Mouse (Mus musculus) hindbrain, embryonic 15.5 days (tissue): Measurements from ENCODE around the gene Fkbp5. TPM values are rescaled to one million over a fixed set of nuclear protein-coding genes. Genes with fewer than 3 reads are reported as not detected.
A peak's percentile ranks its signal among the peaks of the same experiment; 100 is the strongest.

ENCODE experiments used
- ATAC-seq: fragments of 200-750 bp; cut with Nextera tagmentation; 2 replicates; pipeline ENCODE4 v1.8.0; 2017; ENCODE audit warnings: low read depth, moderate number of reproducible peaks, moderate TSS enrichment; ENCODE audit not compliant: low FRiP score
- H3K27ac ChIP-seq: fragments of 300-500 bp; sonication (generic); replicated peaks from 2 replicates; pipeline ENCODE4 v1.5.1; 2015; ENCODE audit warnings: mild to moderate bottlenecking, inconsistent platforms
- H3K27me3 ChIP-seq: fragments of 300-500 bp; sonication (generic); 2 replicates; pipeline ENCODE4 v1.6.1; 2015; ENCODE audit warnings: control low read depth, inconsistent platforms
- H3K36me3 ChIP-seq: fragments of 300-500 bp; sonication (generic); 2 replicates; pipeline ENCODE4 v1.6.1; 2015; ENCODE audit warnings: control low read depth, inconsistent platforms
- H3K4me1 ChIP-seq: fragments of 300-500 bp; sonication (generic); replicated peaks from 2 replicates; pipeline ENCODE4 v1.6.1; 2015; ENCODE audit warnings: control low read depth, inconsistent platforms
- H3K4me2 ChIP-seq: fragments of 300-500 bp; sonication (generic); 2 replicates; pipeline ENCODE4 v1.6.1; 2015; ENCODE audit warnings: moderate library complexity, mild to moderate bottlenecking, inconsistent platforms
- H3K4me3 ChIP-seq: fragments of 300-500 bp; sonication (generic); 2 replicates; pipeline ENCODE4 v1.5.1; 2015; ENCODE audit warnings: mild to moderate bottlenecking, inconsistent platforms
- H3K9ac ChIP-seq: fragments of 300-500 bp; sonication (generic); 2 replicates; pipeline ENCODE4 v1.6.1; 2015; ENCODE audit warnings: inconsistent platforms
- H3K9me3 ChIP-seq: fragments of 300-500 bp; sonication (generic); 2 replicates; pipeline ENCODE4 v1.6.1; 2016; ENCODE audit warnings: control low read depth, inconsistent platforms
- WGBS: fragments of 180-500 bp; shearing (Covaris S2); methylation state at CpG from one replicate; pipeline ENCODE4 v1.1.7; 2015; 5-methylcytosine and 5-hydroxymethylcytosine counted together
- microRNA-seq: library from miRNA; unstranded; fragments of <30 nt; microRNA quantifications from one replicate; pipeline ENCODE4, GENCODE M21; 2016
- polyA plus RNA-seq: library from polyadenylated mRNA; unstranded; fragments of >200 nt; fragmentation: Nextera tagmentation; extraction: Ambion mirVana; gene quantifications from 2 replicates; pipeline ENCODE4 v1.2.1, GENCODE M21; 2015

The Fkbp5 gene
- polyA plus RNA-seq, 1 experiment from 2014 or later, result 31.5 TPM

DNA sequence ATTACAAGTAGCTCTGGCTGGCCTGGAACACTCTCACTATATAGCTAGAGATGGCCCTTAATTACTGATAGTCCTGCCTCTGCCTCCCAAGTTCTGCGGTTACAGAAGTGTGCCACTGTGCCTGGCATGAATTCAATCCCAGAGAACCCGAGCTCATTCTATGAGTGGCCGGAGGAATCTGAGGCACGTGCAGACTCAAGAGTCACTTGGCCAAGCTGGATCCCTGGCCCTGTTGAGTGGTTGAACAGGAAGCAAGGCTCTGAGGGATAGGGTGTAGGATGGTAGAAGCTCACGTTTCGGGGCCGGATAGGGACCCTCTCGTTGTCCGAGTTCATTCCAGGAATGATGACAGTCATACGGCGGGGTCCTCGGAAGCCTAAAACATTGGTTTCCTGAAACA is 161.5 kb downstream of the Fkbp5 start:
- no peaks in the 10 kb centered on the region for H3K36me3 ChIP-seq
- H3K4me2 ChIP-seq, result no peak overlapping the region
- H3K27me3 ChIP-seq, result peaks cover 34% of the 10 kb centered on the region
- peaks cover 10% of the 10 kb centered on the region for H3K4me1 ChIP-seq
- ATAC-seq, result no peak
- no peak overlapping the region for H3K4me3 ChIP-seq
- H3K9me3 ChIP-seq, result no peaks in the 10 kb centered on the region
- no peak overlapping the region for H3K9ac ChIP-seq
- H3K27ac ChIP-seq, result no peak overlapping the region
- WGBS, result 88% methylated on average over 12 of the region's 12 CpGs

DNA sequence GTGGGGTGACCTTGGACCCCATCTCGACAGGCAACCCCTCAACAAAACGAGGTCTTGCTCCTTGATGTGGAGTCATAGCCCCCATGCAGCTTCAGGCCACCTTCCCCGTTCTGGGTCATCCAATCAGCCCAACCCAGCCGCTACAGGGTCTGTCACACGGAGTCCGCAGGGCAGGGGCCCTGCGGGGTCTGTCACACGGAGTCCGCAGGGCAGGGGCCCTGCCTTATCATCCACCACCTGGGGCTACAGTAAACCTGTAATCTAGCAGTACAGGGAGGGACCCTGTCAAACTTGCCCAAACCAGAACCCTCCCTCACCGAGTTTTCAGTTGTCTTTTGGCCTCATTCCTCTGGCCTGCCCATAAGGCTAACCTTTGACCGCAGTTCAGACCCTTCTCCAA is 165.3 kb downstream of the Fkbp5 start:
- WGBS, result 11% methylated on average over 11 of the region's 11 CpGs
- Histone ChIP-seq H3K4me3 (no peak overlapping the region), H3K4me2 (0 out of 2 replicates have a peak overlapping the region, but pooled peaks have one; percentile 98)

DNA sequence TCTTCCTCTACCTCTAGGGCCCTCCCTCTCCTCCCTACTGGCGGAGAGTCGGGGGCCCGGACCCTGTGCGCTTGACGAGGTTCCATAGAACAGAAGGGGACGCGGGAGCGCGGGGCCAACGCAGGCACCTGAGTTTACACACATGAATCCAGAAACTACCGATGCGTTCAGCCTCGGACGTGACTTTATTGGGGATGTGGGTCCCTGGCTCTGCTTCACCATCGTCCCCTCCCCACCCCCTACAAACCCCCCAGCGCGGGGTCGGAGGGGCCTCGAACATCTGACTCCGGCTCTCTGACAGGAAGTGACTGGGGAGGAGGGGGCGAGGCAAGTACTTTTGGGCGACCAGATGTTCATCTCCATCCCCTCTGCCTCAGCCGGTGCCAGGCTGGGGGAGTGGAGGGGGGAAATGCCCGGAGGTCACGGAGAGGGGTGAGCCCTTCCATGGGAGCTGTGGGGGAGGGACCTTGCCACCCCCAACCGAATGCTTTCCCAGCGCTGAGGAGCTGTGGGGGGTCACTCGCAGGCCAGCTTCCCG is 165.9 kb downstream of the Fkbp5 start:
- Histone ChIP-seq H3K36me3 (no peaks in the 10 kb centered on the region), H3K9me3 (no peaks in the 10 kb centered on the region), H3K27ac (0 out of 2 replicates have a peak overlapping the region, but pooled peaks have one; percentile 61), H3K4me3 (peak overlapping the region; percentile 50), H3K27me3 (peaks cover 13% of the 10 kb centered on the region), H3K4me2 (peak overlapping the region; percentile 98), H3K4me1 (peaks cover 26% of the 10 kb centered on the region), H3K9ac (peak overlapping the region; percentile 48)
- ATAC-seq, result no peak; the same call in 1 of the 2 replicates
- 2% methylated on average over 29 of the region's 29 CpGs for WGBS

More for the DNA sequence above, 165.3 kb downstream of the Fkbp5 start:
- Histone ChIP-seq H3K27ac (no peak overlapping the region), H3K9me3 (no peaks in the 10 kb centered on the region), H3K4me1 (peaks cover 26% of the 10 kb centered on the region), H3K9ac (no peak overlapping the region), H3K36me3 (no peaks in the 10 kb centered on the region), H3K27me3 (peaks cover 12% of the 10 kb centered on the region)
- ATAC-seq, result no peak

DNA sequence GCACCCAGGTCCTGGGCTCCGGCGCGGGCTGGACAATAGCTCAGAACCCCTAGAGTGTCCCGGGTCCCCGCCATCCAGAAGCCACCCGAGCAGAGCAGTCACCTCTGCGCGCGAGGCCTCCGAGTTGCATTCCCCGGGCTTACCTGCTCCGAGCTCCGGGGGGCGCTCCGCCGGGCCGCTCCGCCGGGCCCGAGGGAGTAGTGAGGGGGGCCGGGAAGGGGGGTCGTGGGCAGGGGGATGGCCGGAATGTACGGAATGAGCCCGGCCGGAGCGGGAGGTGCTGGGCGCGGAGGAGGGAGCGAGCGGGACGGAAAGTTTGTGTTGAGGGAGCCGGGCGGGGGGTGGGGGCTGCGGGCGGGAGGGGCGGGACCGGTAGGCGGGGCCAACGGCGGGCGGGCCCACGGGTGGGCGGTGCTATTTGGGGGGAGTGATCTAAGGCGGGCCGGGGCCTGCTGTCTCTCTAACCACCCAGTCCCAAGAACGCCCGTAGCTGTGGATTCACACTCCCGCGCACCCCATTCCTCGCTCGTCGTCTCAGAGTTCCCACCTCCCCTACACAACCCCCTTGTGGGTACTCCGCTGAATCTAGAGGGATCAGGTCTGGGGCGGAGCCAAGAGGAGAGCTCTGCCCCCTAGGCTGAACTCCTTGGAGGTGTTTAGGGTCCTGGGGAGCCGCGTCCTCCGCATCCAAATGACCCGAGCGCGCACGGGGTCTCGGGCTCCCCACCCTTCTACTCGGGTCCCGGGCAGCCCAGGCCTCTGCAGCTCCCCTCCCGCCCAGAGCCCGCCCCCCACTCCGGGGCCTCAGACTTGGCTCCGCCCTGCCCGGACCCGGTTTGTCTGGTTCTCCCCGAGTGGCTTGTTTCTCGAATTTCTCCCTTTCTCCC is 166.6 kb downstream of the Fkbp5 start, which contains the start of gene Tead3:
Gene Tead3 (minus strand): TSS at position 352 of the 887 bp plus-strand sequence.
- peaks cover 30% of the 10 kb centered on the region for H3K4me1 ChIP-seq
- no peaks in the 10 kb centered on the region for H3K9me3 ChIP-seq
- H3K9ac ChIP-seq, result peak within 1 kb of the TSS; percentile 55
- peak within 1 kb of the TSS; percentile 61 for H3K27ac ChIP-seq
- H3K4me3 ChIP-seq, result peak within 1 kb of the TSS; percentile 50
- peak; percentile 77 for ATAC-seq
- H3K4me2 ChIP-seq, result peak within 1 kb of the TSS; percentile 98
- no peaks in the 10 kb centered on the region for H3K36me3 ChIP-seq
- WGBS, result under 1% methylated on average over 62 of the region's 73 CpGs
- H3K27me3 ChIP-seq, result peaks cover 15% of the 10 kb centered on the region

DNA sequence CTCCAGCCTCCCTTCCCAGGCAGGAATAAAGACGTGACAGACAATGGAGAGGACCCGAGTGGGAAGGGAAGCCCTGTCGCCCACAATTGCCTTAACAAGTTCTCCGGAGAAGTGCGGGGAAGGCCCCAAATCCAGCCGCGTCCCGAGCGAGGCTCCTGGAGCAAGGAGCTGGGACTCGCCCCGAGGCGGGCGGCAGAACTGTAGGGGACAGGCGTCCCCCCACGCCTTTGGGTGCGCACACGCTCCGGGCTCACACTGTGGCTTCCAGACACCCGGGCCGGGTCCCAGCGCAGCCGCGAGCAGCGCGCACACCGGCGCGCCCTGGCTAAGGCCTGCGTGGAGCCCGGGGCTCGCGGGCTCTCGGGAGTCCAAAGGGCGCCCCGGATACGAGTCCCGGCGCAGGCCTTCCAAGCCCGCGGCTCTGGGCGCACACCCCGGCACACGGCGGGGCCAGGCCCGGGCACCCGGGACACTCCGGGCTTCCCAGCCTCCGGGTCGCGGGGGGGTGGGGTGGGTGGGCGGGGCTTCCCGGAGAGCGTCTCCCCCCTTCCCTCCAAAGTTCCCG is 167.3 kb downstream of the Fkbp5 start:
- peak; percentile 37; the same call in 1 of the 2 replicates for ATAC-seq
- peak overlapping the region; percentile 46 for H3K27ac ChIP-seq
- H3K4me2 ChIP-seq, result peak overlapping the region; percentile 98
- H3K9ac ChIP-seq, result peak overlapping the region; percentile 55
- under 1% methylated on average over 45 of the region's 54 CpGs for WGBS
- H3K4me1 ChIP-seq, result peaks cover 35% of the 10 kb centered on the region
- no peaks in the 10 kb centered on the region for H3K36me3 ChIP-seq
- H3K9me3 ChIP-seq, result no peaks in the 10 kb centered on the region
- peaks cover 15% of the 10 kb centered on the region for H3K27me3 ChIP-seq
- peak overlapping the region; percentile 50 for H3K4me3 ChIP-seq

DNA sequence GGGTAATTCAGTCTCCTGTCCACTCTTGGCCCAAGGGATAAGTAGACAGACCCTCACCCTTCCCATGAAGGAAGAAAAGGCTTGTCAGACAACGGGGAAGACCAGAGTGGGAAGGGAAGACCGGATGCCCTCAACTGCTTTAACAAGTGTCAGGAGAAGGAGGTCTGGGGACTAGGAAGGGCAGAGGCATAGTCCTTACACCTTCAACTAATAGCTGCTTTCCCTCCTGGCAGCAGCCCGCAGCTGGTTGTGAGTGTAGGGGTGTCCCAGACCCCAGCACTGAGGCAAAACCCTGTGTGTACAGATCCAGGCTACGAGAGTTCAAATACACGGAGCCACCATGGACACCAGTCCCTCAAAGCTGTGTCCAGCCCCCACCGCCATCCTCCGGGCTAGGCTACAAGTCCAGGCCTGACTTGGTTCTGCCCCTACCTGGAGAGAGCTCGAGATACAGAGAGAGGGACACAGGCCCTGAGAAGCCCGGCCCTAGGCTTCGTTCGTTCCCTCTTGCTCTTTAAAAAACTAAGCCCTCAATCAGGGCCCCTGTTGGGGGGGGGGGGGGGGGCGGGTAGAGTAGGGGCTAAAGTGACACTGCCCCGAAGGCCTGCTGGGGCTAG is 168.0 kb downstream of the Fkbp5 start:
- no peak for ATAC-seq
- H3K36me3 ChIP-seq, result no peaks in the 10 kb centered on the region
- no peak overlapping the region for H3K27ac ChIP-seq
- peak overlapping the region; percentile 55; the same call in 1 of the 2 replicates for H3K9ac ChIP-seq
- no peaks in the 10 kb centered on the region for H3K9me3 ChIP-seq
- H3K4me2 ChIP-seq, result peak overlapping the region; percentile 98
- peak overlapping the region; percentile 50 for H3K4me3 ChIP-seq
- WGBS, result 17% methylated on average over 13 of the region's 13 CpGs
- H3K27me3 ChIP-seq, result peaks cover 15% of the 10 kb centered on the region
- peaks cover 35% of the 10 kb centered on the region for H3K4me1 ChIP-seq

Small RNA genes within 50 kb of the gene (microRNA-seq; reads per million reads assigned to microRNA genes)
- gene Gm25195 (not detected), gene Mir6969 (not detected)

Other genes starting within 250 kb of the Fkbp5 start
- 25.5 and 26.2 TPM in 2 replicates for gene Fance, start 204.0 kb downstream of the Fkbp5 start, polyA plus RNA-seq
- gene Rpl10a, start 189.1 kb downstream of the Fkbp5 start, polyA plus RNA-seq, result 318 and 325 TPM in 2 replicates
- gene Tead3, start 166.7 kb downstream of the Fkbp5 start, polyA plus RNA-seq, result 1.8 and 2.7 TPM in 2 replicates
- gene Tulp1, start 152.3 kb downstream of the Fkbp5 start, polyA plus RNA-seq, result 1.5 and 1.7 TPM in 2 replicates
- not detected in 2 replicates for gene Armc12, start 13.3 kb upstream of the Fkbp5 start, polyA plus RNA-seq
- gene Clpsl2, start 31.9 kb upstream of the Fkbp5 start, polyA plus RNA-seq, result not detected in 2 replicates
- gene Clps, start 43.2 kb upstream of the Fkbp5 start, polyA plus RNA-seq, result 0.44 and 0.47 TPM in 2 replicates
- 16.4 and 16.5 TPM in 2 replicates for gene Lhfpl5, start 58.1 kb upstream of the Fkbp5 start, polyA plus RNA-seq
- gene Srpk1, start 105.2 kb upstream of the Fkbp5 start, polyA plus RNA-seq, result 86.6 and 88.7 TPM in 2 replicates
- 1.5 and 1.8 TPM in 2 replicates for gene Slc26a8, start 172.7 kb upstream of the Fkbp5 start, polyA plus RNA-seq
- 25.6 and 28.7 TPM in 2 replicates for gene Mapk14, start 173.8 kb upstream of the Fkbp5 start, polyA plus RNA-seq
- 3.0 and 3.2 TPM in 2 replicates for gene AC170998.1, start 208.6 kb upstream of the Fkbp5 start, polyA plus RNA-seq